Mouse (Mus musculus) neural tube, embryonic 15.5 days (tissue): ENCODE data around the gene Gstm7. TPM values are rescaled to one million over a fixed set of nuclear protein-coding genes. Genes with fewer than 3 reads are reported as not detected.
"Not testable (repeated sequence)": the region's sequence is repeated elsewhere in the genome, so short reads cannot be mapped to it uniquely, and the experiment has no call there.

Source experiments
- ATAC-seq: fragments of 200-750 bp; cut with Nextera tagmentation; 2 replicates; pipeline ENCODE4 v1.8.0; 2017; ENCODE audit warnings: mild to moderate bottlenecking, moderate TSS enrichment, moderate library complexity; ENCODE audit not compliant: low FRiP score
- H3K27ac ChIP-seq: fragments of 300-500 bp; sonication (generic); replicated peaks from 2 replicates; pipeline ENCODE4 v1.5.1; 2015; ENCODE audit warnings: mild to moderate bottlenecking, inconsistent platforms
- H3K27me3 ChIP-seq: fragments of 300-500 bp; sonication (generic); replicated peaks from 2 replicates; pipeline ENCODE4 v1.6.1; 2015; ENCODE audit warnings: inconsistent platforms
- H3K36me3 ChIP-seq: fragments of 300-500 bp; sonication (generic); 2 replicates; pipeline ENCODE4 v1.6.1; 2015; ENCODE audit warnings: inconsistent platforms
- H3K4me1 ChIP-seq: fragments of 300-500 bp; sonication (generic); 2 replicates; pipeline ENCODE4 v1.6.1; 2015; ENCODE audit warnings: inconsistent platforms
- H3K4me2 ChIP-seq: fragments of 300-500 bp; sonication (generic); 2 replicates; pipeline ENCODE4 v1.6.1; 2015; ENCODE audit warnings: inconsistent platforms, mild to moderate bottlenecking, moderate library complexity
- H3K4me3 ChIP-seq: fragments of 300-500 bp; sonication (generic); replicated peaks from 2 replicates; pipeline ENCODE4 v1.5.1; 2015; ENCODE audit warnings: mild to moderate bottlenecking, inconsistent platforms
- H3K9ac ChIP-seq: fragments of 300-500 bp; sonication (generic); replicated peaks from 2 replicates; pipeline ENCODE4 v1.6.1; 2015; ENCODE audit warnings: mild to moderate bottlenecking, inconsistent platforms
- H3K9me3 ChIP-seq: fragments of 300-500 bp; sonication (generic); replicated peaks from 2 replicates; pipeline ENCODE4 v1.6.1; 2016; ENCODE audit warnings: inconsistent platforms
- WGBS: fragments of 180-500 bp; shearing (Covaris S2); methylation state at CpG from one replicate; pipeline ENCODE4 v1.1.7; 2015; ENCODE audit warnings: mixed read lengths; 5-methylcytosine and 5-hydroxymethylcytosine counted together
- polyA plus RNA-seq: library from polyadenylated mRNA; unstranded; fragments of >200 nt; fragmentation: Nextera tagmentation; extraction: Ambion mirVana; gene quantifications from 2 replicates; pipeline ENCODE4 v1.2.1, GENCODE M21; 2015

Gene Gstm7
- 42.2 and 50.6 TPM in 2 replicates for polyA plus RNA-seq

GRCm38 (mm10) chr3:107931670-107932069 lies at the start of gene Gstm7:
Gstm7 (minus strand) TSS chr3:107931817.
- WGBS: 3% methylated on average over 10 of the region's 10 CpGs
- Histone ChIP-seq H3K9ac (no peak within 1 kb of the TSS), H3K36me3 (no peaks in the 10 kb centered on the region)

GRCm38 (mm10) chr3:107981261-107981660 lies 49.6 kb upstream of the Gstm7 start:
- H3K36me3 ChIP-seq: no peaks in the 10 kb centered on the region
- 66% methylated on average over 3 of the region's 3 CpGs for WGBS

More at GRCm38 (mm10) chr3:107931670-107932069, at the start of gene Gstm7:
- H3K9me3 ChIP-seq: no peaks in the 10 kb centered on the region
- 0 out of 2 replicates have a peak, but pooled peaks cover 3% of the 10 kb centered on the region for H3K27me3 ChIP-seq
- H3K4me3 ChIP-seq: peak within 1 kb of the TSS; percentile 27
- H3K4me1 ChIP-seq: peaks cover 31% of the 10 kb centered on the region
- ATAC-seq: peak; percentile 94
- peak within 1 kb of the TSS; percentile 46 for H3K4me2 ChIP-seq
- peak within 1 kb of the TSS; percentile 72 for H3K27ac ChIP-seq

GRCm38 (mm10) chr3:107977691-107978090 lies 46.1 kb upstream of the Gstm7 start:
- no peaks in the 10 kb centered on the region for H3K9me3 ChIP-seq
- no peak overlapping the region for H3K27ac ChIP-seq
- no peak overlapping the region for H3K4me3 ChIP-seq
- H3K4me2 ChIP-seq: no peak overlapping the region
- WGBS: 86% methylated on average over 3 of the region's 3 CpGs
- H3K27me3 ChIP-seq: no peaks in the 10 kb centered on the region
- no peak for ATAC-seq
- no peak overlapping the region for H3K9ac ChIP-seq
- no peaks in the 10 kb centered on the region for H3K36me3 ChIP-seq
- H3K4me1 ChIP-seq: no peaks in the 10 kb centered on the region

More at GRCm38 (mm10) chr3:107981261-107981660, 49.6 kb upstream of the Gstm7 start:
- Histone ChIP-seq H3K9me3 (no peaks in the 10 kb centered on the region), H3K27ac (no peak overlapping the region), H3K4me2 (no peak overlapping the region), H3K27me3 (no peaks in the 10 kb centered on the region), H3K4me3 (no peak overlapping the region), H3K9ac (no peak overlapping the region), H3K4me1 (no peaks in the 10 kb centered on the region)
- ATAC-seq: no peak

- no peak for ATAC-seq
Measured at GRCm38 (mm10) chr3:107974237-107974636, 42.6 kb upstream of the Gstm7 start.

DNA sequence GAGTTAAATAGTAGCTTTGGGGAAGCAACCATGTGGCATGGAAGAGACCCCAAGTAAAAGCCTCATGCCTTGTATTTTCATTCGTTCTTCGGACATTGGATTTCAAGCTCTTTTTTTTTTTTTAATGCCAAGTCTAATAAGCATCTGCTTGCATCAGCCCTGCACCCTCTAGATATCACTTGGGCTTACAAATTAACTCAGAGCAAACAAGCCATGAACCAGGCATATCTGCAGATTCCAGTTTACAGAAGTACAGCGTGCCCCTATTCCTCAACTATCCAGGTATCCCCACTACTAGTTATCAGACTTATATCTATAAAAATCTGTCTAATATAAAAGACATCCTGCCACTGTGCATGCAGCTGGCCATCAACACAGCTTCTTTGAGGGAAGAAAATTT lies 40.5 kb upstream of the Gstm7 start:
- H3K27me3 ChIP-seq: no peaks in the 10 kb centered on the region
- H3K4me1 ChIP-seq: no peaks in the 10 kb centered on the region
- no peak for ATAC-seq
- no peak overlapping the region for H3K4me2 ChIP-seq
- H3K9ac ChIP-seq: no peak overlapping the region
- no peaks in the 10 kb centered on the region for H3K9me3 ChIP-seq
- no peaks in the 10 kb centered on the region for H3K36me3 ChIP-seq
- WGBS: 89% methylated on average over 3 of the region's 3 CpGs
- H3K4me3 ChIP-seq: no peak overlapping the region
- no peak overlapping the region for H3K27ac ChIP-seq

More at GRCm38 (mm10) chr3:107974237-107974636, 42.6 kb upstream of the Gstm7 start:
- 93% methylated on average over 1 of the region's 1 CpGs for WGBS
- Histone ChIP-seq H3K9me3 (no peaks in the 10 kb centered on the region), H3K27ac (no peak overlapping the region), H3K9ac (no peak overlapping the region), H3K4me1 (no peaks in the 10 kb centered on the region), H3K4me2 (no peak overlapping the region), H3K27me3 (no peaks in the 10 kb centered on the region), H3K4me3 (no peak overlapping the region), H3K36me3 (no peaks in the 10 kb centered on the region)

- H3K9me3 ChIP-seq, H3K27ac ChIP-seq, H3K36me3 ChIP-seq, ATAC-seq, H3K9ac ChIP-seq, H3K4me3 ChIP-seq, H3K4me1 ChIP-seq, H3K27me3 ChIP-seq, H3K4me2 ChIP-seq: not testable (repeated sequence)
- WGBS: 57% methylated on average over 3 of the region's 3 CpGs
Measured at GRCm38 (mm10) chr3:107971101-107971500, 39.5 kb upstream of the Gstm7 start.

DNA sequence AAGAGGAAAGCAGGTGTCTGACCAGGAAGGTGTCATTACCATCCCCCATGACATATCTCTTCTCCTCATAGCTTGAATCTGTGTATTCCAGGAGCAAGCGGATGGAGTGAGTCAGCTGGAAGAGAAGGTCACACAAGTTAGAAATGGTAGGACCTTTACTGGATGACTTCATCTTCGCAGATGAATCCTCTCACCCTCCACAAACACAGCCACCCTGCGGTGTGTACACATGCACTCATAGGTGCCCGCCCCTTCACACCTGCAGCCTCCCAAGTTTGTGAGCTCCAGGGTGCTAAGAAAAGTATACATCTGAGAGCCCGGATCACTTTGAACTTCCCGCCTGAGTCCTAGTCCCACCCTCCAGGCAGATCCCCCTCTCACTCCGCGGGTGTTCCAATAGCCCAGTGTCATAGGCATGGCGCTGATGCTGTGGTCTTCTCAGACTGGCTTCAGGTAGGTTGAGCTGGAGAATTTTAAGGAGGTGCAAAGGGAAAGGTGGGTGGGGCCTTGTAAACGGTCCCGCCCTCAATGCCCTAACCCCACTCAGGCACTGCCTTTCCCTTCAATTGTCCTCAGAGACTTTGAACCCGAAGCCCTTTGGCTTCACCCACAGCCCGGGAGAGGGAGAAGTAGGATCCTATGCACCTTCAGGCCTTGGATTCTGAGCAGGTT lies 37.2 kb upstream of the Gstm7 start, which contains the start of gene Gstm3:
TSS of gene Gstm3 (minus strand) at position 560 of the 672 bp plus-strand sequence.
- 59% methylated on average over 13 of the region's 13 CpGs for WGBS
- Histone ChIP-seq H3K27me3 (no peaks in the 10 kb centered on the region), H3K9me3 (no peaks in the 10 kb centered on the region), H3K9ac (no peak within 1 kb of the TSS), H3K27ac (no peak within 1 kb of the TSS), H3K36me3 (no peaks in the 10 kb centered on the region), H3K4me3 (no peak within 1 kb of the TSS), H3K4me1 (no peaks in the 10 kb centered on the region; the same call in 1 of the 2 replicates), H3K4me2 (no peak within 1 kb of the TSS)
- ATAC-seq: no peak

DNA sequence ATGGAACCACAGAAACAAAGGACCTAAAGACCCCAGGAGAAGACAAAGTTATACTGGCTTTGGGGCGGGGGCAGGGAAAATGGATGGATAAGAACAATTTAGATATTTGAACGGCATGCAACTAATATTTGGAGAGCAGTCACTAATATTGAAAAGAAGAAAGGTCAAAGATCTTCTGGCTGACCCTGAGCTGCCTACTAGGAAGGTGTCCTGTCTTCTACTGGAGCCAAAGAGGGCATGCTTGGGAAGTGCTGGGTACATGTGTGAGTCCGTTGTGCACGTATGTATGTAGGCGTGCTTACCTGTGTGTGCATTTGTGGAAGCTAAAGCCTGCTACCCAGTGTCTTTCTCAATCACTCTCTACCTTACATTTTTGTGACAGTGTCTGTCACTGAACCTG lies 35.0 kb upstream of the Gstm7 start:
- H3K27ac ChIP-seq: no peak overlapping the region
- no peaks in the 10 kb centered on the region for H3K9me3 ChIP-seq
- no peak overlapping the region for H3K4me3 ChIP-seq
- ATAC-seq: no peak
- H3K4me1 ChIP-seq: no peaks in the 10 kb centered on the region; the same call in 1 of the 2 replicates
- no peak overlapping the region for H3K4me2 ChIP-seq
- H3K9ac ChIP-seq: no peak overlapping the region
- WGBS: 97% methylated on average over 5 of the region's 5 CpGs
- H3K27me3 ChIP-seq: no peaks in the 10 kb centered on the region
- no peaks in the 10 kb centered on the region for H3K36me3 ChIP-seq

GRCm38 (mm10) chr3:107965592-107965991 lies 34.0 kb upstream of the Gstm7 start:
- WGBS: 79% methylated on average over 1 of the region's 1 CpGs
- no peak overlapping the region for H3K4me3 ChIP-seq

DNA sequence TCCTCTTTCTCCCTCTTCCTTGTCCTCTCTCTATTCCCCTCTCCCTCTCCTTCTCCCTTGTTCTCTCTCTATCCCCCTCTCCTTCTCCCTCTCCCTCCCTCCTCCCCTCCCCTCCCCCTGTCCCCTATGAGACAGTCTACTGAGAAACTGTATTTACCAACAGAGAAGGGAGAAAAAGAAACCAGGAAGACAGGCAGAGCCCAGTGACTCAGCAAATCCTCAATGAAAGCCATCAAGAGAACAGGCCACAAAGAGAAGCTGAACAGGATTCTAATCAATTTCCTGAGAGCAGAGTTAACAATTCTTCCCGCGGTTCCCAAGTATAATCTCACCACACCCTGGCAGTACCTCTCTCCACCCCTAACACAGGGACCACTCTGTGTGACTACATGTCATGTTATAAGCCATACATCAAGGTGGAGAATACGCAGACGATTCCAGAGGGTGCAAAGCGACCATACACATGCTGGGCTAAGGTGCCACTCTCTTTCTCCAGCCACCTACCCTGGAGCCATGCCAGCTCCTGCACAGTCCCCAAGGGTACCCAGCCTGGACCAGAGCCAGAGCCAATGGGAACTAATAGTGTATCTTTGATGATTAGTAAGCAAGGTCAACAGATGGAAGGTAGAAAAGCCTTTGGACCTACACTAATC lies 33.2 kb upstream of the Gstm7 start:
- Histone ChIP-seq H3K9ac (no peak overlapping the region), H3K27me3 (no peaks in the 10 kb centered on the region), H3K4me3 (no peak overlapping the region), H3K9me3 (no peaks in the 10 kb centered on the region), H3K4me2 (no peak overlapping the region), H3K4me1 (no peaks in the 10 kb centered on the region; the same call in 1 of the 2 replicates), H3K36me3 (no peaks in the 10 kb centered on the region), H3K27ac (no peak overlapping the region)
- 65% methylated on average over 5 of the region's 5 CpGs for WGBS
- no peak for ATAC-seq

More at GRCm38 (mm10) chr3:107965592-107965991, 34.0 kb upstream of the Gstm7 start:
- Histone ChIP-seq H3K27ac (no peak overlapping the region), H3K27me3 (no peaks in the 10 kb centered on the region), H3K4me2 (no peak overlapping the region), H3K4me1 (no peaks in the 10 kb centered on the region; the same call in 1 of the 2 replicates), H3K9me3 (no peaks in the 10 kb centered on the region), H3K36me3 (no peaks in the 10 kb centered on the region), H3K9ac (no peak overlapping the region)
- ATAC-seq: no peak

- Histone ChIP-seq H3K4me3 (no peak overlapping the region), H3K9me3 (no peaks in the 10 kb centered on the region), H3K27ac (no peak overlapping the region), H3K4me2 (no peak overlapping the region), H3K4me1 (no peaks in the 10 kb centered on the region; the same call in 1 of the 2 replicates), H3K9ac (no peak overlapping the region), H3K27me3 (no peaks in the 10 kb centered on the region), H3K36me3 (no peaks in the 10 kb centered on the region)
- 88% methylated on average over 4 of the region's 4 CpGs for WGBS
- no peak for ATAC-seq
Measured at GRCm38 (mm10) chr3:107964026-107964425, 32.4 kb upstream of the Gstm7 start.

- H3K27me3 ChIP-seq, H3K36me3 ChIP-seq, H3K4me3 ChIP-seq, ATAC-seq, H3K4me1 ChIP-seq, H3K27ac ChIP-seq, H3K9ac ChIP-seq, H3K9me3 ChIP-seq, H3K4me2 ChIP-seq: not testable (repeated sequence)
- 91% methylated on average over 9 of the region's 9 CpGs for WGBS
Measured at GRCm38 (mm10) chr3:107955260-107955659, 23.6 kb upstream of the Gstm7 start.
